Mouse (Mus musculus): ENCODE results near the gene Luc7l2. TPM values are rescaled to one million over a fixed set of nuclear protein-coding genes. Genes with fewer than 3 reads are reported as not detected.

Gene Luc7l2
- polyA plus RNA-seq, 1 experiment, result 21.1 TPM

- TF ChIP-seq MAX (IDR thresholded peaks at IDR 0.05; ENCODE audit: low read depth) (no peak), POLR2AphosphoS2 (IDR thresholded peaks at IDR 0.05; ENCODE audit: insufficient read length, low read depth) (no peak), TCF3 (IDR thresholded peaks at IDR 0.05; ENCODE audit: insufficient read length, low read depth) (no peak), REST (IDR thresholded peaks at IDR 0.05; ENCODE audit: insufficient read depth, insufficient read length) (no peak), CEBPB (IDR thresholded peaks at IDR 0.05; ENCODE audit: insufficient read depth, poor library complexity, severe bottlenecking) (no peak), POLR2A (IDR thresholded peaks at IDR 0.05; ENCODE audit: insufficient read length, low read depth) (no peak), MYOD1 (IDR thresholded peaks at IDR 0.05; ENCODE audit: control insufficient read depth in 1 of 3, insufficient read length in 2 of 3, low read depth in 2 of 3) (no peak), USF1 (IDR thresholded peaks at IDR 0.05; ENCODE audit: low read depth) (no peak), E2F4 (IDR thresholded peaks at IDR 0.05; ENCODE audit: insufficient read depth) (no peak), MYOG (IDR thresholded peaks at IDR 0.05; ENCODE audit: control insufficient read depth in 1 of 3, insufficient read depth in 1 of 3, insufficient read length in 2 of 3, low read depth in 2 of 3) (no peak), SRF (IDR thresholded peaks at IDR 0.05; ENCODE audit: control insufficient read depth, insufficient read length, low read depth) (no peak), TCF12 (IDR thresholded peaks at IDR 0.05; ENCODE audit: insufficient read depth, poor library complexity, severe bottlenecking) (no peak)
- H3K4me3 ChIP-seq, result no peak overlapping the region
- H3K79me2 ChIP-seq (ENCODE audit: control insufficient read depth, insufficient read depth), result no peaks in the 10 kb centered on the region
- H3K27me3 ChIP-seq (ENCODE audit: control insufficient read depth, insufficient read depth, insufficient read length), result no peaks in the 10 kb centered on the region
- no peak overlapping the region for H3ac ChIP-seq (ENCODE audit: control insufficient read depth, insufficient read length)
- no peaks in the 10 kb centered on the region for H3K36me3 ChIP-seq (ENCODE audit: control insufficient read depth, insufficient read depth)
- H3K4me2 ChIP-seq (ENCODE audit: low read depth), result no peak overlapping the region
Measured at GRCm38 (mm10) chr6:38634461-38634860, 83.3 kb downstream of the Luc7l2 start.

- Histone ChIP-seq H3ac (ENCODE audit: control insufficient read depth, insufficient read length) (peak overlapping the region; percentile 58), H3K4me3 (peak overlapping the region; percentile 21), H3K27me3 (ENCODE audit: control insufficient read depth, insufficient read depth, insufficient read length) (no peaks in the 10 kb centered on the region), H3K36me3 (ENCODE audit: control insufficient read depth, insufficient read depth) (no peaks in the 10 kb centered on the region), H3K4me2 (ENCODE audit: low read depth) (peak overlapping the region; percentile 52), H3K79me2 (ENCODE audit: control insufficient read depth, insufficient read depth) (no peaks in the 10 kb centered on the region)
- TF ChIP-seq MYOG (IDR thresholded peaks at IDR 0.05; ENCODE audit: control insufficient read depth in 1 of 3, insufficient read depth in 1 of 3, insufficient read length in 2 of 3, low read depth in 2 of 3) (peak in 1 of 3 experiments; percentile 3), MYOD1 (IDR thresholded peaks at IDR 0.05; ENCODE audit: control insufficient read depth in 1 of 3, insufficient read length in 2 of 3, low read depth in 2 of 3) (no peak)
Measured at GRCm38 (mm10) chr6:38635941-38636851, 85.1 kb downstream of the Luc7l2 start.

- Histone ChIP-seq H3K36me3 (ENCODE audit: control insufficient read depth, insufficient read depth) (no peaks in the 10 kb centered on the region), H3K4me3 (peak within 1 kb of the TSS; percentile 21), H3K27me3 (ENCODE audit: control insufficient read depth, insufficient read depth, insufficient read length) (no peaks in the 10 kb centered on the region), H3ac (ENCODE audit: control insufficient read depth, insufficient read length) (peak within 1 kb of the TSS; percentile 58), H3K4me2 (ENCODE audit: low read depth) (peak within 1 kb of the TSS; percentile 52), H3K79me2 (ENCODE audit: control insufficient read depth, insufficient read depth) (no peaks in the 10 kb centered on the region)
- TF ChIP-seq POLR2A (IDR thresholded peaks at IDR 0.05; ENCODE audit: insufficient read length, low read depth), result peak; percentile 36
- no peak for TF ChIP-seq REST (IDR thresholded peaks at IDR 0.05; ENCODE audit: insufficient read depth, insufficient read length)
Measured at GRCm38 (mm10) chr6:38636852-38637618, 85.9 kb downstream of the Luc7l2 start, which contains the start of gene Klrg2. Gene Klrg2, minus strand, starts transcription at chr6:38637242.

- TF ChIP-seq CEBPB (IDR thresholded peaks at IDR 0.05; ENCODE audit: insufficient read depth, poor library complexity, severe bottlenecking) (no peak), POLR2AphosphoS2 (IDR thresholded peaks at IDR 0.05; ENCODE audit: insufficient read length, low read depth) (no peak), TCF12 (IDR thresholded peaks at IDR 0.05; ENCODE audit: insufficient read depth, poor library complexity, severe bottlenecking) (no peak), SRF (IDR thresholded peaks at IDR 0.05; ENCODE audit: control insufficient read depth, insufficient read length, low read depth) (no peak), MAX (IDR thresholded peaks at IDR 0.05; ENCODE audit: low read depth) (no peak), POLR2A (IDR thresholded peaks at IDR 0.05; ENCODE audit: insufficient read length, low read depth) (no peak), USF1 (IDR thresholded peaks at IDR 0.05; ENCODE audit: low read depth) (no peak), TCF3 (IDR thresholded peaks at IDR 0.05; ENCODE audit: insufficient read length, low read depth) (no peak), REST (IDR thresholded peaks at IDR 0.05; ENCODE audit: insufficient read depth, insufficient read length) (no peak), MYOD1 (IDR thresholded peaks at IDR 0.05; ENCODE audit: control insufficient read depth in 1 of 3, insufficient read length in 2 of 3, low read depth in 2 of 3) (no peak), MYOG (IDR thresholded peaks at IDR 0.05; ENCODE audit: control insufficient read depth in 1 of 3, insufficient read depth in 1 of 3, insufficient read length in 2 of 3, low read depth in 2 of 3) (no peak), E2F4 (IDR thresholded peaks at IDR 0.05; ENCODE audit: insufficient read depth) (no peak)
- no peak overlapping the region for H3K4me3 ChIP-seq
- H3K27me3 ChIP-seq (ENCODE audit: control insufficient read depth, insufficient read depth, insufficient read length), result no peaks in the 10 kb centered on the region
- H3K36me3 ChIP-seq (ENCODE audit: control insufficient read depth, insufficient read depth), result no peaks in the 10 kb centered on the region
- H3K79me2 ChIP-seq (ENCODE audit: control insufficient read depth, insufficient read depth), result no peaks in the 10 kb centered on the region
- H3ac ChIP-seq (ENCODE audit: control insufficient read depth, insufficient read length), result no peak overlapping the region
- H3K4me2 ChIP-seq (ENCODE audit: low read depth), result no peak overlapping the region
Measured at GRCm38 (mm10) chr6:38640401-38640800, 89.3 kb downstream of the Luc7l2 start.

Data from myocyte (in vitro differentiated cells).